Mouse (Mus musculus) kidney, embryonic 14.5 days (tissue): ENCODE measurements around the gene Letm1. TPM values are rescaled to one million over a fixed set of nuclear protein-coding genes. Genes with fewer than 3 reads are reported as not detected.

Experiments
- ATAC-seq: fragments of 200-750 bp; cut with Nextera tagmentation; 2 replicates; pipeline ENCODE4 v1.8.0; 2017; ENCODE audit warnings: moderate number of reproducible peaks, mild to moderate bottlenecking, moderate TSS enrichment, moderate library complexity; ENCODE audit not compliant: low FRiP score, low TSS enrichment
- H3K27ac ChIP-seq: fragments of 300-500 bp; sonication (generic); 2 replicates; pipeline ENCODE4 v1.5.1; 2014; ENCODE audit warnings: low read depth, mild to moderate bottlenecking, low read length, moderate library complexity, mixed read lengths
- H3K27me3 ChIP-seq: fragments of 300-500 bp; sonication (generic); 2 replicates; pipeline ENCODE4 v1.6.1; 2014; ENCODE audit warnings: mild to moderate bottlenecking, low read length; ENCODE audit not compliant: control insufficient read depth, insufficient read depth
- H3K36me3 ChIP-seq: fragments of 300-500 bp; sonication (generic); 2 replicates; pipeline ENCODE4 v1.6.1; 2014; ENCODE audit warnings: low read length, mixed read lengths; ENCODE audit not compliant: control insufficient read depth, insufficient read depth
- H3K4me1 ChIP-seq: fragments of 300-500 bp; sonication (generic); 2 replicates; pipeline ENCODE4 v1.6.1; 2014; ENCODE audit warnings: low read length, mixed read lengths; ENCODE audit not compliant: control insufficient read depth, insufficient read depth
- H3K4me2 ChIP-seq: fragments of 300-500 bp; sonication (generic); replicated peaks from 2 replicates; pipeline ENCODE4 v1.6.1; 2014; ENCODE audit warnings: low read depth, mild to moderate bottlenecking, low read length
- H3K4me3 ChIP-seq: fragments of 300-500 bp; sonication (generic); 2 replicates; pipeline ENCODE4 v1.5.1; 2014; ENCODE audit warnings: mild to moderate bottlenecking, low read length
- H3K9ac ChIP-seq: fragments of 300-500 bp; sonication (generic); 2 replicates; pipeline ENCODE4 v1.6.1; 2014; ENCODE audit warnings: low read depth, mild to moderate bottlenecking, low read length, moderate library complexity
- H3K9me3 ChIP-seq: fragments of 300-500 bp; sonication (generic); 2 replicates; pipeline ENCODE4 v1.6.1; 2016; ENCODE audit warnings: low read length; ENCODE audit not compliant: control insufficient read depth
- WGBS: fragments of 180-500 bp; shearing (Covaris S2); extraction: QIAGEN DNeasy Blood & Tissue Kit; methylation state at CpG from one replicate; pipeline ENCODE4 v1.1.7; 2014; 5-methylcytosine and 5-hydroxymethylcytosine counted together
- polyA plus RNA-seq: library from polyadenylated mRNA; unstranded; fragments of >200 nt; fragmentation: Nextera tagmentation; extraction: Ambion mirVana; gene quantifications from 2 replicates; pipeline ENCODE4 v1.2.1, GENCODE M21; 2014

The Letm1 gene
- polyA plus RNA-seq, 1 experiment from 2014 or later, result 51.1 TPM

DNA sequence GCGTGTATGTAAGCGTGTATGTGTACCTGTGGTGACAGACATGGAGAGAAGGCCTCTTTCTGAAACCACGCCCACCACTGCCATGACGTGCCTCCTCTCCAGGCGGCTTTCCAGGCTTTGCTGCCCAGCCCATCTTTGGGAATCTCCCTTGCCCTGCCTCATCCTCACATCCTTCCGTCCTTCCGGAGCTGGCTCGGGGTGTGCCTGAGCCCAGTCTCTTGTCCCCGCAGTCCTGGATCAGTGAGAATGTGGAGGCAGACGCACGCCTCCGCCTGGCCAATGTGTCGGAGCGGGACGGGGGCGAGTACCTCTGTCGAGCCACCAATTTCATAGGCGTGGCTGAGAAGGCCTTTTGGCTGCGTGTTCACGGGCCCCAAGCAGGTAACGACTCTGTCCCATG lies 51.6 kb downstream of the Letm1 start:
- no peak for ATAC-seq
- H3K4me1 ChIP-seq, result no peaks in the 10 kb centered on the region
- no peaks in the 10 kb centered on the region for H3K9me3 ChIP-seq
- no peak overlapping the region for H3K4me2 ChIP-seq
- no peaks in the 10 kb centered on the region for H3K27me3 ChIP-seq
- no peak overlapping the region; the same call in 1 of the 2 replicates for H3K4me3 ChIP-seq
- 41% methylated on average over 21 of the region's 21 CpGs for WGBS
- peaks cover 31% of the 10 kb centered on the region for H3K36me3 ChIP-seq
- no peak overlapping the region; the same call in 1 of the 2 replicates for H3K9ac ChIP-seq
- no peak overlapping the region for H3K27ac ChIP-seq

DNA sequence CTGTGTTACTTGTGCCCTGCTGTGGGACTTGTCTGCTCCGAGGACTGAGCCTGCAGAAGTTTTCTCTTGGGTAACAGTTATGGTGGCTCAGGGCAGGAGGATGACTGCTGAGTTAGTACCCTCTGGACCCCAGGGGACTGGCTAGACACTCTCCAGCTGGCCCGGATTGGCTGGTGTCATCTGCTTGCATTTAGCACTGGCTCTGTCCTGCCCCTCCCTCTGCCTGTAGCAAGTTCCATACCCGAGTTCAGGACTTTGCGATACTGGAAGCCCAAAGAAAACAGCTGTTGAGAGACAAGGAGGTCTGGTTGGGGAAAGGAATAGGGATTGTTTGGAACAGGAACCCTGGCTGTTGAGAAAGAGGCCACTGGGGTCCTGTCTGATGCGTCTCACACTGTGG lies 52.1 kb downstream of the Letm1 start:
- WGBS, result 41% methylated on average over 5 of the region's 5 CpGs
- Histone ChIP-seq H3K27ac (no peak overlapping the region), H3K9me3 (no peaks in the 10 kb centered on the region), H3K4me1 (no peaks in the 10 kb centered on the region), H3K4me3 (no peak overlapping the region), H3K36me3 (peaks cover 29% of the 10 kb centered on the region), H3K9ac (no peak overlapping the region), H3K4me2 (no peak overlapping the region), H3K27me3 (no peaks in the 10 kb centered on the region)
- no peak for ATAC-seq

DNA sequence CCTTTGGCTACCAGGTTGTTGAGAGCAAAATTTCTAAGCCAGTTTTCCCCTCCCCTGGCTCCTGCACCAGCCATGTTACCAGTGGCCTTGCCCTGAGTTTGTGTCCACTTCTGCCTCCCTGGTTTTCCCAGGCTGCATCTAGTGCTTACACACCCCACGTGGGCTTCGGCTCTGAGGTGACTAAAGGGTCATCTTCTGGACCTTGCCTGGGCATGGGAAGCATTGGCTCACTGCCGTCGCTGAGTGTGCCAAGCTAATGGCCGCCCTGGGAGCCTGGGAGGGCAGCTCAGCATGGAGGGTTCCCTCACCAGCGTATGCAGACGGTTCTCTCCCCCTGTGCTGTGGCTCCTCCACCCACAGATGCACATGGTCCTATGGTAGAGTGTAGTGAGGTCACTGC lies 53.8 kb downstream of the Letm1 start:
- ATAC-seq, result no peak
- H3K36me3 ChIP-seq, result peaks cover 17% of the 10 kb centered on the region
- H3K27ac ChIP-seq, result no peak overlapping the region
- no peak overlapping the region for H3K9ac ChIP-seq
- WGBS, result 78% methylated on average over 7 of the region's 7 CpGs
- no peak overlapping the region for H3K4me3 ChIP-seq
- no peak overlapping the region for H3K4me2 ChIP-seq
- no peaks in the 10 kb centered on the region for H3K9me3 ChIP-seq
- peaks cover 3% of the 10 kb centered on the region; the same call in 1 of the 2 replicates for H3K4me1 ChIP-seq
- peaks cover 5% of the 10 kb centered on the region; the same call in 1 of the 2 replicates for H3K27me3 ChIP-seq

- 64% methylated on average over 1 of the region's 1 CpGs for WGBS
- H3K4me2 ChIP-seq, result no peak overlapping the region
- H3K4me3 ChIP-seq, result no peak overlapping the region
- no peak for ATAC-seq
- H3K4me1 ChIP-seq, result peaks cover 13% of the 10 kb centered on the region; the same call in 1 of the 2 replicates
- H3K9ac ChIP-seq, result no peak overlapping the region
- H3K36me3 ChIP-seq, result peaks cover 10% of the 10 kb centered on the region
- no peak overlapping the region for H3K27ac ChIP-seq
- H3K9me3 ChIP-seq, result no peaks in the 10 kb centered on the region
- H3K27me3 ChIP-seq, result peaks cover 21% of the 10 kb centered on the region
Observed at GRCm38 (mm10) chr5:33726891-33727290, 55.7 kb downstream of the Letm1 start.

DNA sequence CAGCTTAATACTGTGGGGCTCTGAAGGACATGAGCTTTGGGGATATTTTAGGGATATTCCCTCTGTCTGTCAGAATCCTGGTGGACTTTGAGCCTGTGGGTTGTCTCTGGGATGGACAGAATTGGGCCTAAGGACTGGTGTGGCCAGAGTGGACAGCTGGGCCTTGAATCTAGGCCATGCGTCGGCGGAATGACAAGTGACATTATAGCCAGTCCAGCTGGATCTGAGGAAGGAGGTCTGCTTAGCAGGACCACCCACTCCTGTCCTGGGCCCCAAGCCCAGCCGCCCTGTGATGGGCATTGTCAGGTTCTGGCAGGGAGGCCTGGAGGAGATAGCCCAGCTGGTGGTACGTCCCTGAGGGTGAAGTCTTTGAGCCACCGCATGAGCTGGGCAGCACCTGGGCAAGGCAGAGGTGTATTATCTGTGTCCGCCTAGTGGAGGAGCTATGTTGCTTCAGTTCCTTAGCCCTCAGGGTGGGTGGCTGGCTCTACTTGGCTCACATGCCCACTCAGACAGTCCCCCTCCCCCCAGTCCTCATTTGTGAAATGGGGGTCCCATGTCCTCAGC lies 56.5 kb downstream of the Letm1 start:
- Histone ChIP-seq H3K9me3 (no peaks in the 10 kb centered on the region), H3K4me1 (peaks cover 17% of the 10 kb centered on the region), H3K27ac (no peak overlapping the region), H3K9ac (no peak overlapping the region), H3K27me3 (peaks cover 21% of the 10 kb centered on the region), H3K36me3 (peaks cover 5% of the 10 kb centered on the region; the same call in 1 of the 2 replicates), H3K4me2 (no peak overlapping the region), H3K4me3 (no peak overlapping the region)
- WGBS, result 72% methylated on average over 7 of the region's 7 CpGs
- ATAC-seq, result no peak

GRCm38 (mm10) chr5:33723641-33724465 lies 58.8 kb downstream of the Letm1 start:
- Histone ChIP-seq H3K4me3 (peak overlapping the region; percentile 74), H3K4me1 (peaks cover 20% of the 10 kb centered on the region), H3K4me2 (peak overlapping the region; percentile 87), H3K36me3 (peaks cover 5% of the 10 kb centered on the region; the same call in 1 of the 2 replicates), H3K27me3 (peaks cover 21% of the 10 kb centered on the region), H3K27ac (no peak overlapping the region), H3K9me3 (no peaks in the 10 kb centered on the region), H3K9ac (peak overlapping the region; percentile 78; the same call in 1 of the 2 replicates)
- ATAC-seq, result 0 out of 2 replicates have a peak, but pooled peaks have one; percentile 24
- 3% methylated on average over 36 of the region's 36 CpGs for WGBS

- peak overlapping the region; percentile 78 for H3K9ac ChIP-seq
- H3K27me3 ChIP-seq, result peaks cover 21% of the 10 kb centered on the region
- H3K4me3 ChIP-seq, result peak overlapping the region; percentile 74
- H3K4me2 ChIP-seq, result peak overlapping the region; percentile 87
- H3K9me3 ChIP-seq, result no peaks in the 10 kb centered on the region
- peaks cover 4% of the 10 kb centered on the region; the same call in 1 of the 2 replicates for H3K36me3 ChIP-seq
- H3K27ac ChIP-seq, result no peak overlapping the region
- under 1% methylated on average over 60 of the region's 61 CpGs for WGBS
- no peak for ATAC-seq
- peaks cover 20% of the 10 kb centered on the region for H3K4me1 ChIP-seq
Observed at GRCm38 (mm10) chr5:33723019-33723640, 59.5 kb downstream of the Letm1 start.

DNA sequence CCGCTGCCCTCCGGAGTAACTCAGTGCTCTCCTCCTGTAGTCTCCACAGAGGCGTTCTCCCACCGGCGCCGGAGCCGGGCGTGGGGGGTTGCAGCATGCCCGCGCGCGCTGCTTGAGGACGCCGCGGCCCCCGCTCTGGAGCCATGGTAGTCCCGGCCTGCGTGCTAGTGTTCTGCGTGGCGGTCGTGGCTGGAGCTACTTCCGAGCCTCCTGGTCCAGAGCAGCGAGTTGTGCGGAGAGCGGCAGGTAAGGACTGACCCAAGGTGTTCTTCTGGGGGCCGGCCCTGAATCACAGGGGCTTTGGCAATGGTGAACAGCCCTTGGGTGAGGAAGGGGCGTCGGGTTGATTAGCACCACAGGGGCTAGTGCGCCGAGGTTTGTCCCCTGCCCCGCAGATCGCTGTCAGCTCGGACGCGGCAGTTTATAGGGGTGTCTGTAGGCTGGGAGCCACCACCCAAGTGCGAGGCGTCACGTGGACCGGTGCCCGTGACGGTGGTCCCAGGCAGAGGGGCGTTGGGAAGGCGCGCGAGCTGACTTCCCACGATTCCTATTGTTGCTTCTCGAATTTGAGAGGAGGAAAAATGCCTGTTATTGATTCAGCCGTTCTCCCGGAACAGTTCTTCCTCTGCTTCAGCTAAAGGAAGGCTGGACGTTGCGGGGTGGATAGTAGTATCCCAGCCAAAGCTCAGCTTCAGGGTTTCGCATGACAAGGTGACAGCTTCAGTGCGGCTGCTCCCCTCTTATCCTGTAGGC lies 60.2 kb downstream of the Letm1 start:
- under 1% methylated on average over 49 of the region's 53 CpGs for WGBS
- Histone ChIP-seq H3K9me3 (no peaks in the 10 kb centered on the region), H3K27ac (no peak overlapping the region), H3K9ac (peak overlapping the region; percentile 78), H3K4me2 (peak overlapping the region; percentile 87), H3K27me3 (peaks cover 21% of the 10 kb centered on the region), H3K4me3 (peak overlapping the region; percentile 74), H3K36me3 (no peaks in the 10 kb centered on the region), H3K4me1 (peaks cover 20% of the 10 kb centered on the region)
- 0 out of 2 replicates have a peak, but pooled peaks have one; percentile 1 for ATAC-seq
